Mouse (Mus musculus) stomach, postnatal 0 days (tissue): ENCODE measurements at regions not wholly inside any gene's neighbourhood (a gene's known extent, or its start where the extent isn't known, plus 50 kb on each side); places are given as distances from the start of the nearest gene placed in this dataset.

Experiments used
- CTCF ChIP-seq: IDR thresholded peaks from 2 replicates; pipeline ENCODE4 v1.5.1; 2016; ENCODE audit warnings: antibody characterized with exemption, low read depth, mild to moderate bottlenecking, moderate library complexity
- EP300 ChIP-seq: optimal IDR thresholded peaks from 2 replicates; pipeline ENCODE3; 2016; ENCODE audit warnings: antibody characterized with exemption

DNA sequence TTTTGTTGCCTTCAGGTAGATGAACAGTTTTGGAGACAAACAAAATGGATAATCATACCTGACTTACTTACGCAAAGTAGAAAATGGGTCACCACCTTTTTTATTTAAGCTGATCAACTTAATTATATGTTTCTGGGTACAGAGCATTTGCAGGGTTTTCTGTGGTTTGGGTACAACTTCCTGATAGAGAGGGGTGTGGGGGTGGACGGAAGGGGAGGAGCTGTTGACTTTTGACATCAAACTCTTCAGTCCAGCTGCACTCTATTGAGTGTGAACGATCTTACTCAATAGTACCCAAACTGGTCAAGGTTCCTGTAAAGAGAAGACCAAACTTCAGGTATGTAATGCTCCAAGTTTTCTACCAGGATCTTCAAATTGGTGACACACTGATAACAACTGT, 316.0 kb upstream of the Satb1 start:
- no peak for TF ChIP-seq CTCF
- no peak for TF ChIP-seq EP300
